Mouse (Mus musculus) T-cell, adult 66 days (primary cell): ENCODE results near the gene Gja6. TPM values are rescaled to one million over a fixed set of nuclear protein-coding genes. Genes with fewer than 3 reads are reported as not detected.

Experiments
- total RNA-seq, 2 experiments: library from RNA; stranded (reverse); gene quantifications; 3 replicates in 1 of 2; 4 replicates in 1 of 2; pipeline ENCODE4 v1.2.4; 2023

The Gja6 gene
- total RNA-seq, result under 1 TPM in 1 of 2 experiments, not detected in 1; 0.35 TPM

GRCm38 (mm10) chrX:160906952-160907351 is at the start of gene Gja6:
TSS of gene Gja6 (minus strand) at chrX:160907052.

Other genes with a start within 250 kb of the Gja6 start
- not detected for gene Ppef1, start 171.3 kb downstream of the Gja6 start, total RNA-seq
- gene Rs1, start 139.0 kb downstream of the Gja6 start, total RNA-seq, result not detected
- gene Cdkl5, start 87.7 kb upstream of the Gja6 start, total RNA-seq, result 1 to 10 TPM; 1.2 to 2.2 TPM
- 1 to 10 TPM in 1 of 2 experiments, under 1 TPM in 1; 0.86 to 1.3 TPM for gene Scml2, start 210.1 kb upstream of the Gja6 start, total RNA-seq